ENCODE assay signal across 8 mouse cellular contexts in the genomic region with DNA sequence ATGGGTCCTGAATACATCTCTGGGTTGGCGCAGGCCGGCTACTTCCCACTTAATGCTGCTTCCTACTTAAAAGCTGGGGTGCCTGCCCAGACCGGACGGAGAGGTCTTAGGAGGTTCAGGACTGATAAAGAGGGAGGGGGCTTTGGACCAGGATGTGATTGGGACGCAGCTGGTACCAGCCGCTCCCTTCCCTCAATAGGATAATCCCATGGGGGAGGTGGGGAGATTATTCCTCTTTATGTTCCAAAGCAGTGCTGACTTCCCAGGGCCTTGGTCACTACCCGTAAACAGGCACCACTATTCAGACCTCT. TPM values are rescaled to one million over a fixed set of nuclear protein-coding genes. Genes with fewer than 3 reads are reported as not detected.
A peak's percentile ranks its signal among the peaks of the same experiment; 100 is the strongest.
DNase-seq lines count a peak whose midpoint lies in the region; ATAC-seq and TF ChIP-seq lines count a peak whose summit lies in the region.

No protein-coding gene starts in this region.

- no peak; the same call in 1 of the 2 replicates for ATAC-seq in kidney, embryonic 14.5 days (ENCODE audit: low FRiP score, low TSS enrichment)
- no peak for ATAC-seq in embryonic facial prominence, embryonic 11.5 days (replicated peaks; ENCODE audit: insufficient number of reproducible peaks, low FRiP score, low TSS enrichment, low read depth)
- no peak; the same call in 1 of the 2 replicates for ATAC-seq in hindbrain, postnatal 0 days
- no peak for ATAC-seq in midbrain, embryonic 15.5 days (replicated peaks)

- peak overlapping the region; percentile 93 for H3K4me2 ChIP-seq in kidney, embryonic 14.5 days (replicated peaks; ENCODE audit: low read depth, low read length)
- peak overlapping the region; percentile 99 for H3K4me2 ChIP-seq in embryonic facial prominence, embryonic 11.5 days (ENCODE audit: low read depth, low read length)
- peak overlapping the region; percentile 95 for H3K4me2 ChIP-seq in hindbrain, postnatal 0 days (ENCODE audit: low read depth, low read length)
- H3K4me2 ChIP-seq in midbrain, embryonic 15.5 days: peak overlapping the region; percentile 78

- H3K9me3 ChIP-seq in kidney, embryonic 14.5 days (ENCODE audit: control insufficient read depth, low read length): no peaks in the 10 kb centered on the region
- H3K9me3 ChIP-seq in embryonic facial prominence, embryonic 11.5 days (replicated peaks; ENCODE audit: control insufficient read depth, low read length): no peaks in the 10 kb centered on the region
- no peaks in the 10 kb centered on the region for H3K9me3 ChIP-seq in hindbrain, postnatal 0 days (ENCODE audit: low read length)
- no peaks in the 10 kb centered on the region for H3K9me3 ChIP-seq in midbrain, embryonic 15.5 days

- peaks cover 23% of the 10 kb centered on the region for H3K4me1 ChIP-seq in kidney, embryonic 14.5 days (ENCODE audit: control insufficient read depth, insufficient read depth, low read length)
- peaks cover 3% of the 10 kb centered on the region; the same call in 1 of the 2 replicates for H3K4me1 ChIP-seq in embryonic facial prominence, embryonic 11.5 days (ENCODE audit: control insufficient read depth, insufficient read depth, low read length)
- H3K4me1 ChIP-seq in hindbrain, postnatal 0 days (ENCODE audit: insufficient read depth, low read length): 0 out of 2 replicates have a peak, but pooled peaks cover 4% of the 10 kb centered on the region
- peaks cover 16% of the 10 kb centered on the region for H3K4me1 ChIP-seq in midbrain, embryonic 15.5 days

- no peak for TF ChIP-seq CTCF in hindbrain, postnatal 0 days (IDR thresholded peaks at IDR 0.05; ENCODE audit: low read depth)

- peak overlapping the region; percentile 90 for H3K27ac ChIP-seq in kidney, embryonic 14.5 days (ENCODE audit: low read depth, low read length)
- H3K27ac ChIP-seq in embryonic facial prominence, embryonic 11.5 days (replicated peaks; ENCODE audit: low read depth, low read length): peak overlapping the region; percentile 47; the same call in 1 of the 2 replicates
- peak overlapping the region; percentile 64 for H3K27ac ChIP-seq in hindbrain, postnatal 0 days
- H3K27ac ChIP-seq in midbrain, embryonic 15.5 days: no peak overlapping the region

- peak overlapping the region; percentile 74 for H3K4me3 ChIP-seq in kidney, embryonic 14.5 days (ENCODE audit: low read length)
- H3K4me3 ChIP-seq in embryonic facial prominence, embryonic 11.5 days (ENCODE audit: low read depth, low read length): peak overlapping the region; percentile 62
- H3K4me3 ChIP-seq in hindbrain, postnatal 0 days (ENCODE audit: low read length): peak overlapping the region; percentile 66
- H3K4me3 ChIP-seq in midbrain, embryonic 15.5 days: peak overlapping the region; percentile 52

- H3K27me3 ChIP-seq in kidney, embryonic 14.5 days (ENCODE audit: control insufficient read depth, insufficient read depth, low read length): no peaks in the 10 kb centered on the region
- H3K27me3 ChIP-seq in embryonic facial prominence, embryonic 11.5 days (ENCODE audit: control insufficient read depth, insufficient read depth, low read length): peaks cover 7% of the 10 kb centered on the region; the same call in 1 of the 2 replicates
- H3K27me3 ChIP-seq in hindbrain, postnatal 0 days (ENCODE audit: insufficient read depth, low read length): no peaks in the 10 kb centered on the region
- peaks cover 27% of the 10 kb centered on the region for H3K27me3 ChIP-seq in midbrain, embryonic 15.5 days (replicated peaks)

- WGBS in kidney, embryonic 14.5 days: 7% methylated on average over 7 of the region's 7 CpGs
- 5% methylated on average over 7 of the region's 7 CpGs for WGBS in embryonic facial prominence, embryonic 11.5 days
- 4% methylated on average over 7 of the region's 7 CpGs for WGBS in hindbrain, postnatal 0 days
- 1% methylated on average over 7 of the region's 7 CpGs for WGBS in midbrain, embryonic 15.5 days

- peak overlapping the region; percentile 84 for H3K9ac ChIP-seq in kidney, embryonic 14.5 days (ENCODE audit: low read depth, low read length)
- H3K9ac ChIP-seq in embryonic facial prominence, embryonic 11.5 days (replicated peaks; ENCODE audit: low read length): peak overlapping the region; percentile 77
- H3K9ac ChIP-seq in hindbrain, postnatal 0 days (replicated peaks; ENCODE audit: low read length): peak overlapping the region; percentile 67
- H3K9ac ChIP-seq in midbrain, embryonic 15.5 days: peak overlapping the region; percentile 64

- no peaks in the 10 kb centered on the region for H3K36me3 ChIP-seq in kidney, embryonic 14.5 days (ENCODE audit: control insufficient read depth, insufficient read depth, low read length)
- H3K36me3 ChIP-seq in embryonic facial prominence, embryonic 11.5 days (replicated peaks; ENCODE audit: control insufficient read depth, insufficient read depth, low read depth, low read length): no peaks in the 10 kb centered on the region
- no peaks in the 10 kb centered on the region for H3K36me3 ChIP-seq in hindbrain, postnatal 0 days (ENCODE audit: insufficient read depth, low read length)
- H3K36me3 ChIP-seq in midbrain, embryonic 15.5 days (replicated peaks): no peaks in the 10 kb centered on the region

- no peak for DNase-seq in kidney, adult 11 months
- no peak for DNase-seq in embryonic facial prominence, embryonic 11.5 days (ENCODE audit: low spot score)
- DNase-seq in hindbrain, postnatal 0 days (ENCODE audit: low spot score): no peak
- no peak for DNase-seq in frontal cortex, adult 2 months (ENCODE audit: extremely low spot score in 1 of 2, low spot score in 1 of 2)
- DNase-seq in cerebellum, postnatal 14 days: no peak
- no peak for DNase-seq in retina, postnatal 1 day

RNA-seq across cellular contexts. Expression of a gene that starts 0.8 kb away (rescaled TPM):
- 248 and 275 TPM in 2 replicates for polyA plus RNA-seq in kidney, embryonic 14.5 days (2014; fragmentation: Nextera tagmentation; extraction: Ambion mirVana)
- polyA plus RNA-seq in embryonic facial prominence, embryonic 11.5 days (2014; fragmentation: Nextera tagmentation; extraction: Ambion mirVana): 64.8 and 69.3 TPM in 2 replicates
- 66.1 and 72.7 TPM in 2 replicates for total RNA-seq in hindbrain, postnatal 0 days (2014; rRNA removed)
- 108 and 111 TPM in 2 replicates for polyA plus RNA-seq in hindbrain, postnatal 0 days (2015; fragmentation: Nextera tagmentation; extraction: Ambion mirVana)
- polyA plus RNA-seq in midbrain, embryonic 15.5 days (2015; fragmentation: Nextera tagmentation; extraction: Ambion mirVana): 86.5 and 103 TPM in 2 replicates
- 65.6 and 82.1 TPM in 2 replicates for polyA plus RNA-seq in frontal cortex, adult 2 months (2012; rRNA removed)

RNA-seq across cellular contexts. Expression of a gene that starts 6.8 kb away (rescaled TPM):
- 154 and 160 TPM in 2 replicates for polyA plus RNA-seq in kidney, embryonic 14.5 days (2014; fragmentation: Nextera tagmentation; extraction: Ambion mirVana)
- polyA plus RNA-seq in embryonic facial prominence, embryonic 11.5 days (2014; fragmentation: Nextera tagmentation; extraction: Ambion mirVana): 114 and 117 TPM in 2 replicates
- total RNA-seq in hindbrain, postnatal 0 days (2014; rRNA removed): 66.1 and 82.1 TPM in 2 replicates
- 134 and 137 TPM in 2 replicates for polyA plus RNA-seq in hindbrain, postnatal 0 days (2015; fragmentation: Nextera tagmentation; extraction: Ambion mirVana)
- 123 and 124 TPM in 2 replicates for polyA plus RNA-seq in midbrain, embryonic 15.5 days (2015; fragmentation: Nextera tagmentation; extraction: Ambion mirVana)
- 63.8 TPM in 2 replicates for polyA plus RNA-seq in frontal cortex, adult 2 months (2012; rRNA removed)

RNA-seq across cellular contexts. Expression of a gene that starts 13.7 kb away (rescaled TPM):
- 18.9 and 28.1 TPM in 2 replicates for polyA plus RNA-seq in kidney, embryonic 14.5 days (2014; fragmentation: Nextera tagmentation; extraction: Ambion mirVana)
- 2.4 and 3.5 TPM in 2 replicates for polyA plus RNA-seq in embryonic facial prominence, embryonic 11.5 days (2014; fragmentation: Nextera tagmentation; extraction: Ambion mirVana)
- 1.5 and 2.5 TPM in 2 replicates for total RNA-seq in hindbrain, postnatal 0 days (2014; rRNA removed)
- 6.5 and 8.0 TPM in 2 replicates for polyA plus RNA-seq in hindbrain, postnatal 0 days (2015; fragmentation: Nextera tagmentation; extraction: Ambion mirVana)
- 7.7 and 10.7 TPM in 2 replicates for polyA plus RNA-seq in midbrain, embryonic 15.5 days (2015; fragmentation: Nextera tagmentation; extraction: Ambion mirVana)
- polyA plus RNA-seq in frontal cortex, adult 2 months (2012; rRNA removed): 10.8 and 12.5 TPM in 2 replicates

RNA-seq across cellular contexts. Expression of a gene that starts 20.4 kb away (rescaled TPM):
- 18.2 and 27.4 TPM in 2 replicates for polyA plus RNA-seq in kidney, embryonic 14.5 days (2014; fragmentation: Nextera tagmentation; extraction: Ambion mirVana)
- 11.6 and 12.4 TPM in 2 replicates for polyA plus RNA-seq in embryonic facial prominence, embryonic 11.5 days (2014; fragmentation: Nextera tagmentation; extraction: Ambion mirVana)
- 26.7 and 27.6 TPM in 2 replicates for total RNA-seq in hindbrain, postnatal 0 days (2014; rRNA removed)
- 20.1 and 22.2 TPM in 2 replicates for polyA plus RNA-seq in hindbrain, postnatal 0 days (2015; fragmentation: Nextera tagmentation; extraction: Ambion mirVana)
- 27.4 and 30.7 TPM in 2 replicates for polyA plus RNA-seq in midbrain, embryonic 15.5 days (2015; fragmentation: Nextera tagmentation; extraction: Ambion mirVana)
- 44.8 and 50.3 TPM in 2 replicates for polyA plus RNA-seq in frontal cortex, adult 2 months (2012; rRNA removed)

RNA-seq across cellular contexts. Expression of a gene that starts 32.2 kb away (rescaled TPM):
- 1.2 and 1.7 TPM in 2 replicates for polyA plus RNA-seq in kidney, embryonic 14.5 days (2014; fragmentation: Nextera tagmentation; extraction: Ambion mirVana)
- polyA plus RNA-seq in embryonic facial prominence, embryonic 11.5 days (2014; fragmentation: Nextera tagmentation; extraction: Ambion mirVana): 1.6 and 1.8 TPM in 2 replicates
- total RNA-seq in hindbrain, postnatal 0 days (2014; rRNA removed): 0.10 TPM in 1 of 2 replicates, not detected in the other
- polyA plus RNA-seq in hindbrain, postnatal 0 days (2015; fragmentation: Nextera tagmentation; extraction: Ambion mirVana): 0.66 and 0.89 TPM in 2 replicates
- 0.93 and 1.3 TPM in 2 replicates for polyA plus RNA-seq in midbrain, embryonic 15.5 days (2015; fragmentation: Nextera tagmentation; extraction: Ambion mirVana)
- 0.71 and 0.84 TPM in 2 replicates for polyA plus RNA-seq in frontal cortex, adult 2 months (2012; rRNA removed)
